Mouse (Mus musculus) gastrocnemius, adult 18-20 months (tissue): Measurements from ENCODE around the gene Dhx15. TPM values are rescaled to one million over a fixed set of nuclear protein-coding genes. Genes with fewer than 3 reads are reported as not detected.
A peak's percentile ranks its signal among the peaks of the same experiment; 100 is the strongest.

Experiments used
- DNase-seq: peaks from one replicate; pipeline ENCODE4 v3.0.0; 2021; ENCODE audit warnings: low spot score
- total RNA-seq, 2 experiments: library from RNA; stranded (reverse); gene quantifications; 2 replicates each; pipeline ENCODE4 v1.2.3; 2021

The Dhx15 gene
- total RNA-seq, 2 experiments from 2014 or later, result 36.8 to 39.5 TPM

DNA sequence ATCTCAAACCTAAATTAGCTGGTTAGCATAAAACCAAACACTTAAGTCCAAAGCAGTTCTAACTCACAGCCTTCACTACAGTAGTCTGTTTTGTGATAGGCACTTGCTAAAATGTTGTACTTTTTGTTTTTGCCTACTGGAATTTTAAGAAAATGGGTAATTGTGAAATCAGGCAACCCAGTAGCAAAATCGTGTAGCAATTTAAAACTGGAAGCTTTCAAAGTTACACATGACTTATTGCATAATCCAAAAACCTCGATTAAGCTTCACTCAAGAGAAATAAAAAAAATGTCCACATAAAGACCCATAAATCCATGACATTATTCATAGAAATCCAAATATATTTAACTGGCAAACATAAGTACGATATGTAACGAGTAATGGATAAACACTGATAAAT is 43.2 kb downstream of the Dhx15 start:
- DNase-seq, result peak; percentile 34

DNA sequence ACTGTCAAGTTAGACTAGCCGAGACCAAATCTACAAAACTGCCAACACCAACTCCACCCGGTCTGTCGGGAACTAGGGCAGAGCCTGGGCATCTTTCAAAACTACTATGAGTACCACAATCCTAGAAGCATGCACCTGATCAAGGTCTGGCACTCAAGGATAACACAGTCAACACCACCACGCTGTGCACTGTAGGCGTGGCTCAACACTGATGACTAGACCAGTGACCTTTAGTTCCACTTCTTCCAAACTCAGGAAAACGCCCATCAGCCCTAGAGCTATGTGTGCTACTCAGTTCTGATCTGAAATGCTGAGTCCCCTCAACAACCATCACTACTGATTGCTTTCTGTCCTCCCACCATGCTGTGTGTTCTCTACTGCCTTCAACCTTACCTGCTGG is 44.6 kb downstream of the Dhx15 start:
- no peak for DNase-seq

DNA sequence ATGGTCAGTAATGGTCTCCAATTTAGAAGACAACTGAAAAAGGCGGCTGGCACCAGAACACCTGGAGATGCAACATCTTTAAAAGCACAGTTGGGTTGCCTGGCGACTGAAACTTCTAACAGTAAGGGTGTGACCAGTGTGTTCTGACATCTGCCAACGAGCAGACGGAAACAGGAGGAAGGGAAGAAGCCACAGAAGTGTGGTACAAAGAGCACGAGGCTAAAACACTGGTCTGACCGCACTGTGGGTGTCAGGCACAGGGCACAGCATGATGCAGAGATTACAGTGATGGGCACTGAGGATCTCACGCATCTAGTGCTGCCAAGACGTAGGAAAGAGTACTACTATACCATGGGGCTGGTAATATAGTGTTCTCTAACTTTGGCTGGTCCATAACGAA is 48.4 kb downstream of the Dhx15 start:
- no peak for DNase-seq

DNA sequence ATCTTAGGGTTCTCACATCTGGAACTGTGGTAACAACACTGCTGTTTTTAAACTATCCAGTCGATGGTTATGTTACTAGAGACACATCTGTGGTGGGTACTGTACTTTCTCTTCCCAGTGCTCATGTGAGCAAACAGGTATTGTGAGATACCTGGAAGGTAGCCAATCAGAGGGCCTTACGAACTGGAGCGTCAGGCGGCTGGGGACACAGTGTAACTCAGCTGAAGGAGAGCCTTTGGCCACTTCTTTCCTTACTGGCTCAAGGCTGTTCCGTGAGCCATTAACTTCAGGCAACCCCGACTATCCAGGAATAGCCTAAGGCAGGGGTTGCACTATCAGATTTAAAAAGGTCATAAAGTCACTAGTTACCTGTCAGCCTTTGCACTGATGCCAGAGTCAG is 51.5 kb downstream of the Dhx15 start:
- DNase-seq, result peak; percentile 32

DNA sequence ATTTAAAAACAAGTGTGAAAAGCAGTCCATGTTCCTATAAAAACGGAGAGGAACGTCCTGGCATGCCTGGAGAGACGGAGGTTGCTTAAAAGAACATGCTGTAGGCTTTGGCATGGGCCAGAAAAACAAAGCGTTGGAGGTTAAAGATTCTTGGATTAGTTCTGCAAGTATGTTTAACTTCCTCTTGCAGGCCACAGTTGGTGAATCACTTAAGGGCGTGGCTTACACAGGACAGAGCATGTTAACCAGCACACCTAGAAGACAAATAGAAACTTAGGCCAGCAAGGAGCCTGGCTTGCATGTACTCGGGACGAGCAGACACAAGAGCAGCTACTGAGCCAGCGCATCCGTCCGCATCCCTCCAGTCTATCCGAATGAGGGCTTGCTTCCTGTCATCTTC is 52.2 kb downstream of the Dhx15 start:
- no peak for DNase-seq

DNA sequence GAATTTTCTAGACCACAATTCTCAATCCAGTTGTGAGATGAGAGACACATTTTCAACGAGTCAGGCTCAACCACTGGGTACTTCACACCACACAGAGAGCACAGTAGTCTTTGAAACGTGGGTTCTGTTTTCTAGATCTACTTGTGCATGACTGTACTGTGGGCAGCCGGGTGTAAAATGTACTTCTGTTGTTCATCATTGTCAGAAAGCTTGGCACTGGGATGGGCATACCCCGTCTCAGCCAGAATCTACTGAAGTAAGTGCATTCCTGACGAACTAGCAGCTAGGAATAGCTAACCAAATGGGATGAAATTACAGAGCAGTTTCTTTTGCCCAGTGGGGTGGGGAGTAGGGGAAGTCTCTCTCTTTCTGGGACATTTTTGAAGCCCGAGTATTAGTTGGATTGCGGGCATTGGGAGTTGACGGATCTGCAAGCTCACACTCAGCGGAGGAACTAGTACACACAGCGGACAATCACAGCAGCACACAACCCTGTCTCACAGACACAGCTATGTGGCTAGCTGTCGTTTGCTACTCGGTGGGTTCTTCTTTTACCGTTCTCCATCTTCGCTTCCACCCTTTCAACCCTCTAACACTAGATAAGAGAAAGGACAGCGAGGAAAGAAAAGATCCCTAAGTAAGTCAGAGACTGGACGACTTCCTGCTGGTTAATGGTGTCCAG is 54.7 kb downstream of the Dhx15 start:
- DNase-seq, result no peak

DNA sequence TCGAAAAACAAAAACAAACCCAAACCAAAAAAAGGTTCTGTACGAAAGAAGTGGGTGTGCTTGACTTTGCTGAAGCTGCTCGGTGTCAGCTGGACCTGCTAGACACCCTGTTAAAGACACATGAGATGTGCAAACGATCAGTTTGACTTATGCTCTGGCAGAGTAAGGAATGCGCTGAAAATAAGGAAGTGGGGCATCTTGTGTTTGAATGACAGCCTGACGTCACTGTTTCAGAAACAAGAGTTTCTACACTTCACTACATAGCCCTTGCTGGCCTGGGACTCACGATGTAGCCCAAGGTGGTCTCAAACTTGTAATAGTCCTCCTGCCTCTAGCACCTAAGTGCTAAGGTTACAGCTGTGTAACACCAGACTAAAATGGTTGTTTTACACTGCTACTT is 57.5 kb downstream of the Dhx15 start:
- no peak for DNase-seq

DNA sequence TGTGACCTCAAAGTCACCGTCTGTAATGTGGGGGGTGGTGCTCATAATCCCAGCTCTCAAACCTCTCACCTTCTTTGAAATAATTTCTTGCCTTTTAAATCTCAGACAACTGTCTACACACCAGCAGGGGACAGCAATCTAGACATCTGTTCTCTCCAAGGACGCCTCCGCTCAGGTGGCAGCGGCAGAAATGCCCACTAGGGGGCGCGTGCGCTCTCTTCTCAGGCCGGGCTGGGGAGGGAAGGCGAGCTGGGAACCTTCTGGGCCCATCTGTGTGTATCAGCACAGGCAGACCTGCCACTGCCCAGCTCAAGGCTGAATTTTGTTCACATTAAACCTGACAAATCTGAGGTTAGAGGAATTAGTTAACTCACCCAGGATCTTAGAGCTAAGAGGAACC is 58.2 kb downstream of the Dhx15 start:
- no peak for DNase-seq

DNA sequence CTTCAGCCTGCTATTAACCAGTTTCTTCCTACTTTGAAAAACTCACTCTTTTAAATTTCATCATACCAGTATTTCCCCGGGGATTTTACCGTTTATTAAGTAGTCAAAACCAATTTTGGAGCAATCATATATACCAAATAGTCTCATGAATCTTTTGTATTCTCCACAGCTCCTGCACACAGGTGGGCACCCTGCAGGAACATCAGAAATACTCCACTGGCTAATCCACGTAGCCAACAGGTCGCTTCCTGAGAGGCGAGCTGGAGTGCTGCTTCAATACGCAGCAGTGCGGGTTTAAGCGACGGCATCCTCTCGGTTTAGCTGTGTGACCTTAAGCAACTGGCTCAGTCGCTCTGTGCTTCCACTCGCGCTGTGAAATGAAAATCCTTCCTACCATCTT is 58.9 kb downstream of the Dhx15 start:
- no peak for DNase-seq

DNA sequence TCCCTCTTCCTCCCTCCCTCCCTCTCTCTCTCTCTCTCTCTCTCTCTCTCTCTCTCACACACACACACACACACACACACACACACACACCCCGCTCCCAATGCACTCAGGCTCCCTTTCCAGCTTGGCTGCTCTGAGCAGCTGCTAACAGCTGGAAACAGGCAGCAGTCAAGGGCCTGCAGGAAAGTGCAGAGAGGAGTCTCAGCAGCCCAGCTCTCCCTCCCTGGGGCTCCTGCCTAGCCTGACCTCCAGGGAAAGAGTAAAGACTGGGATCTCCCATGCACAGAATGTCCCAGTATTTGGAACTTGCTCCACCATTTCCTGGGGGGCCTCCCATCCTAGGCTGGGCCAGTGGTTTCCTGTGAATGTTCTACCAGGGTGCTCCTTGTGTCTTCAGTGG is 59.8 kb downstream of the Dhx15 start:
- no peak for DNase-seq

DNA sequence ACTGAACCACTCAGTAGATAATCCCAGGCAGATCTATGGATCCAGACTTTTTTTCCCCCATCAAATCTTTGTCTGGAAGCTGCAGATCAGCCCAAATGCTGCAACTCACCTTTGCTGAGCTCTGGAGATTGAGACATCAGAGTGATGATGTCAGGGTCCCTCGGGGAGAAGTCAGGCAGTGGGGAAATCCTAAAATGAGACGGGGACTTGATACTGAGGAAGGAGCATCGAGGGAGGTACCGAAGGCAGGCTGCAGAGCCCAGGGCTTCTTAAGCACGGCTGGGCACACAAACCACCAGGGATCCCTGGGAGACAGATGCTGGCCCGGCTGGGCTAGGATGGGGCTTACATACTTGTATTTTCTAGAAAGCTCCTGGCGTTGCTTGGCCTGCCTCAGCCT is 64.1 kb downstream of the Dhx15 start:
- DNase-seq, result no peak

DNA sequence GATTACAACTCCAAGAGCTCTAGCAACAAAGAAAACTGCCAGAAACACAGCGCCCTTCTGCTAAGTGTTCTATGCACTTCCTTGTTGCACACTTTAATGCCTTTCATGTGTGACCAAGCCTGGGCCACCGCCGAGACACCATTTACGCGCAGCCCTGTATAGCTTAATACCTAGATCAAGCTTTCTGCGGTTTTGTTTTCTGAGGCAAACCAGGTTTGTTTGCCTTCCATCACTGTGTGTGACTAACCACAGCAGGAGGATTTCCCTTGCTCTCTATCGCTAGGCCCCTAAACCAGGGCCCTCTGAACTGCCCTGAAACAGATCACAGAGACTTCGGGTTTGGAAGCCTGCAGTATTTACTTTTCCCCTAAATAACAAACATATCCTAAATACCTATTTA is 64.5 kb downstream of the Dhx15 start:
- DNase-seq, result no peak

DNA sequence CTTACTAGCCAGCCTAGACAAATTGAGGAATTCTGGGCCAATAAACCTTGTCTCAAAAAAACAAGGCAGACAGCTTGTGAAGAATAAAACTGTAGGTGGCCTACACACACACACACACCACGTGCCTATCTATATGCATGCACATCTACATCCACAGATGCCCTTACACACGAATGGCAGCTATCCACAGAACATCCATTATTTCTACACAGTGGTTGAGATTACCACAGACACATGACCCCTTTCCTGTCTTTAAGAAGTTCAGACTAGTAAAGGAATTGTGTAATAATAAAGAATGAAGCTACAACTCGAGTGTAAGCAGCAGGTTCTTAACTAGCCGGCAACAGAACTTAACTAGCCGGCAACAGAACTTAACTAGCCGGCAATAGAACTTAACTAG is 68.2 kb downstream of the Dhx15 start:
- DNase-seq, result no peak

DNA sequence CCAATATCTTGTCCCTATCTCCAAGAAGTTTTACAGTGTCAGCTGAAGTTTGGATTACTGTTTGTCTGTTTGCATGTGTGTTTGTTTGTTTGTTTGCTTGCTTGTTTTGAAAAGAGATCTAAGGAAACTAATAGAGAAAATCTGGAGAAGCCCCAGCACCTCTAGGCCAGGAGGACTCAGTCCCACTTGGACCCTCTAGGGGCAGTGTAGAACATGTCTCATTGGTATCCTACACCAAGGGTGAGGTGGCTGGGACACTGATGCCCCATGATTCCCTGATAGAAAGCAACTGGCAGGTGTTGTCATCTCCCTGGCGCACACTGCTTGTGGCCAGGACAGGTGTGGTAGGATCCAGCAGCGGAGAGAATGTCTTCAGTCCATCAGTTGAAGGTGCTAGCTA is 70.5 kb downstream of the Dhx15 start:
- DNase-seq, result no peak

DNA sequence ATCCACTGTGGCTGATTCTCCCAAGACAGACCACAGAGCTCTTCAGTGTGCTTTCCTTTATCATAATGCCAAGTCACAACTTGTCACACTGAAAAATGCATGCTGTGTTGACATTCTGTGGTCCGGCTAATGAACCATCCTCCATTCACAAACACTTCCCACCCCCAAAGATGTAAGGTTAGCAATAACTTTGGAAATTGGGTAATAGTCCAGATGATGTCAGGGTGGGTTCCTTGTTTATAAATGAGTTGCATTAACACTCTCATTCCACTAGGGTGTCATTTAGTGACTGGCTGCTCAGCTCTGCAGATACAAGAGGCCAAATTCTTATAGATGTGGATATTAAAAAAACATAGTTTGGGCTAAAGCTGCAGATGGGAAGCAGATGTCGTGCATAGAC is 71.1 kb downstream of the Dhx15 start:
- DNase-seq, result no peak

DNA sequence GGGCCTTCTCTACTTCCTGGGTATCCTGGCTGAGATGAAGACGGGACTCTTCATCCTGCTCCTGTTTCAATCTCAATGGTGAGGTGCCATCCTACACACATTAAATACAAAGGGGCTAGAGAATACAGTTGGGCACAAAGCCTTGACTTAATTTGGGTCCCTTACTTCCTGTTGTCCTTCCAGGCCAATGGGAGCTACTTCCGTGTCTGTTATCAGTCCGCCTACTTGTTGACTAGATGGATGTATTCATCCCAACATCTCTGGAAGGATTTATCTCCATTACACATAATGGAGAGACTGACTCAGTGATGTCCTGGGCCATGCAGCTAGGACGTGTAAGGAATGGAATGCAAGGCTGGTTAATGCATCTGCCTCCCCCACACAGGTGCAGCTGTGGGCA is 72.5 kb downstream of the Dhx15 start:
- DNase-seq, result no peak

DNA sequence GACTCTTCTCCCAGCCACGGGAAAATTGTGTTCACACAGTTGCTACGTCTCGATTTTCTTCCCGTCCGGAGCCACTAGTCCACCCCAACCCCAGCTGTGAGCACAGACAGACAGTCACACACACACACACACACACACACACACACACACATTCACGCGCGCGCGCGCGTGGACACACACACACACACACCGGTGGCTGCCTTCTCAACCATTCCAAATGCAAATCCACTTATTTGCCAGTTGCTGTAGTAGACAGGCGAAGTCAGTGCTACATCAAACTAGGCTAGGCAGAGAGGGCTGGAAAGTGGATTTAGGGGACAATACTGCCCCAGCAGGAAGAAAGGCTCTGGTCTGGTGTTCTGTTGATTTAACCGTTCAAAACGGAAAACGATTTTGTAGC is 73.9 kb downstream of the Dhx15 start:
- no peak for DNase-seq

DNA sequence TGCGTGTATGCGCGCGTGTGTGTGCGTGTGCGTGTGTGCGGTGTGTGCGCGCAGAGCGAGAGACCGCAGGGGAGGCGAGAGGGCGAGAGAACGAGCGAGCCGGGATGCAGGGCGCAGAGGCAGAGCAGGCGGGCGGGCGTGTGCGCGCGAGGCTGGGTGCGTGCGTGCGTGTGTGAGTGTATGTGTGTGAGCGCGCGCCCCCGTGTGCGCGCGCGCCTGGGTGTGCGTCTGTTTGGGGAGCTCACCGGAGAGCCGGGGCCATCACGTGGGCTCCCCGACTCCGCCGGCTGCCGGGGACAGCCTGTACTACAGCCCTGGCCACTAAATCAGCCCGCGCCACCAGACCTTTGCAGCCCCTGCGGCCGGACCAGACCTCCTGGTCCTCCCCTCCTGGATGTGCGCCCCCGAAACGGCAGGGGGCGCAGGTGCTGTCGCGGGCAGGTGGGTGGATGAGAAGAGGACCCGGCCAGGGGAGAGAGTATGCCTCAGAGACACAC is 74.4 kb downstream of the Dhx15 start:
- DNase-seq, result peak; percentile 58

DNA sequence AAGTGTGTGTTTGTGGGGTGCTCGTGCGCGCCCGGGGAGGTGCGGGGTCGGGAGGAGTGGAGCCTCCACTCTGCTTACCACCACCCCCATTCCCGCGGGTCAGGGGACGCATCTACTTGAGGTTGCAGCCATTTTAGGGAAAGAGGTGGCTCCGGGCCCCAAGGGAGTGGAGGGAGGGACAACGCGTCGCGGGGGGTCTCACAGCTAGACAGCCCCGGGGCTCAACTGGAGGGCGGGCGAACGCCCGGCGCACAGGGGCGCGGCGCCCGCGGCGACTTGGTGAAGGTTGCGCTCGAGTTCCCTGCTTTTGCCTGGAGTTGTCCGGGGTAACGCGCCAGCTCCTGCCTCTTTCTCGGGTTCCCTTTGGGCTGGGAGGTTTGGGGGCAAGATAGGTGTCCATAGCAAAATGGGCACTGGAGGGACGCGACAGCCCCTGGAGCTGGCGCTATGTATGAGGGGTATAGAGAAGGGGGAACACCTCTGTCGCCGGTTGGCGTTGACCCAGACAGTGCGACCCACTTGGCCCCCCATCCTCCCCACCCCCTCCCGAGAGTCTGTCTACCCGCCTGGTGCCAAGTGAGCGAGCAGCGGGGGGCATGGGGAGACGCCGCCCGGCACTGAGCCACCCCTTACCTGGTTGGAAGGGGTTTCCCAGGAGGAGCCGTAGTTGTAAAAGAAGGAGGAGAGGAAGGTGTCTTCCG is 75.4 kb downstream of the Dhx15 start:
- DNase-seq, result no peak

DNA sequence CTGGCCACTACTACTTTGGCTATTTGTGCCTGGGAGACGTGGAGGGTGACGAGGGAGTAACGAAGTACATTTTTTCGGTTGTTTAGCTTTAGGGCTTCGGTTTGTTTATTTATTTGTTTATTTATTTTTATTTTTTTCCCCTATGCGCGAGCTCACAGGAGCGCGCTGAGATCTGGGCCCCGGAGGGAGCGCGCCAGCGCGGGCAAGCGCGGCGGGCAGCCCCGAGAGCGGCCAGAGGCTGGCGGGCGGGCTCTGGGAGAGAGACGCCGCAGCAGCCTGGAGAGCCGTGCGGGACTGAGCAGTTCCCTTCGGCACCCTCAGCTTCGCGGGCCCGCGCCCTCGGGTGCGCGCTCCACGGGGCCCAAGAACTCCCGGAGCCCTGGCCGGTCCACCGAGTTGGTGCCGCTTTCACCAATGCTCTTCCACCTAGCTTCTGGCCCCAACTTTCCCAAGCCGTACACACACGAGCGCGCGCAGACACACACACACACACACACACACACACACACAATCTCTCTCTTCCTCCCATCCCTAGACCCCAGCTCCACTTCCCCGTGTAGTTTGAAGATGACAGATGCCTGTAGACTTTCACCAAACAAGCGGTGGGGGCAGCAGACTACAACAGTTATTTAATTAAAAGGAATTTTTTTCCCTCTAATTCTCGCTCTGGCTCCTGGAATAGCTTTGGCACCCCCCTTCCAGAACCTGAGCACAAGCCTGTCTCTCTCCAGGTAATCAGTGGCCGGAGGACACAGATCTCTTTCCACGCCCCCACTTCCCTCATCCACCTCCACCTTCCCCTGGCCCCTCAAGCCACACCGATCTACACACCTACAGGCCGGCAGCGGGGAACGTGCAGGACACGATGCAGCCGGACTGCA is 76.2 kb downstream of the Dhx15 start:
- no peak for DNase-seq

DNA sequence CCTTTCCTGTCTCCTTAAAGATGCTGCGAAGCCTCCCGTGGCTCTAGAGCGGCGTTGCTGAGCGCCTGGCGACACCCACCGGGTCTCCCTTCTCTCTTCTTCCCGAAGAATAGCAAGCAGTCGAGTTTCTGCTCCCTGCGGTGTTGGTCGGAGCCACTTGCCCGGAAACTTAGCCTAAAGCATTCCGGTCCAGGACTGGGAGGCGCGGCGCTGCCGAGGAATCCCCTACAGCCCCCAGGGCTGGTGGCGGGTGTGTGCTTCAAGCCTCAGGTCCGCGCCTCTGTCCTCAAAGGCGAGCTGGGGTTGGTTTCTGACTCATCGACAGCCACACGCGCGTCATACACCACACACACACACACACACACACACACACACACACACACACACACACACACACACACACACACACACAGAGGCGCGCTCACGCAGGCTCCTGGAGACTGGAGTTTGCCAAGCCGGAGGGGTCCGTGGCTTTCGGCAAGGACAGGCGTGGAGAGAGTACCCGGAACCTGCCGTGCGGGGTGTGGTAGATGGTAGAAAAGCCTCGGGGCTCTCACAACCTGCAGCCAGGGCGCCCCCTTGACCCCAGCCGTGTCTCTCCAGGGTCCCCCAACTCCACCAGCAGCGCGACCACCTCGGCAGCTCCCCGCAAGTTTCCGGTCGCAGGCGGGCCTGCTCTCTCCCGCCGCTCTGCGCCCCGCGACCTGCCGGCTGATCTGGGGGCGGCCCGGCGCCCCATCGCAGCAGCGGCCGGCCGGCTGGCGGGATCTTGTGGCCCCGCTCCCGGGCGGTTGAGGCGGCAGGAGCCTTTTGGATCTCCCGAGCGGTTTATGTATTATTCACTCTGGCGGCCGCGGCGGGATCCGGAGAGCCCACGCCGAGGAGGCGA is 77.1 kb downstream of the Dhx15 start:
- DNase-seq, result no peak
